Mouse (Mus musculus) gonadal fat pad, adult 2 months (tissue): ENCODE results near the gene Gm853. TPM values are rescaled to one million over a fixed set of nuclear protein-coding genes. Genes with fewer than 3 reads are reported as not detected.

Experiments
- DNase-seq: peaks from one replicate; pipeline ENCODE4 v3.0.0-alpha.2; 2012; ENCODE audit warnings: low read depth
- polyA plus RNA-seq: library from polyadenylated mRNA; depleted of rRNA; stranded (reverse); fragments of >200 nt; gene quantifications from 2 replicates; pipeline ENCODE4 v1.2.3, GENCODE M21; 2012

The Gm853 gene
- polyA plus RNA-seq, 1 experiment: not detected

- no peak for DNase-seq
Measured at GRCm38 (mm10) chr4:130215392-130215791, 6.8 kb downstream of the Gm853 start.

GRCm38 (mm10) chr4:130213857-130214256 lies 8.3 kb downstream of the Gm853 start:
- no peak for DNase-seq

- no peak for DNase-seq
Measured at GRCm38 (mm10) chr4:130213197-130213596, 9.0 kb downstream of the Gm853 start.

- no peak for DNase-seq
Measured at GRCm38 (mm10) chr4:130212421-130212820, 9.8 kb downstream of the Gm853 start.

- DNase-seq: no peak
Measured at GRCm38 (mm10) chr4:130211870-130212269, 10.3 kb downstream of the Gm853 start.

GRCm38 (mm10) chr4:130198694-130199670 lies 23.2 kb downstream of the Gm853 start:
- no peak for DNase-seq

- DNase-seq: no peak
Measured at GRCm38 (mm10) chr4:130196542-130196941, 25.7 kb downstream of the Gm853 start.

- no peak for DNase-seq
Measured at GRCm38 (mm10) chr4:130195924-130196323, 26.3 kb downstream of the Gm853 start.

- no peak for DNase-seq
Measured at GRCm38 (mm10) chr4:130192266-130192665, 29.9 kb downstream of the Gm853 start.

GRCm38 (mm10) chr4:130189606-130190005 lies 32.6 kb downstream of the Gm853 start:
- DNase-seq: no peak

- no peak for DNase-seq
Measured at GRCm38 (mm10) chr4:130188806-130189297, 33.3 kb downstream of the Gm853 start.

GRCm38 (mm10) chr4:130186891-130187290 lies 35.3 kb downstream of the Gm853 start:
- no peak for DNase-seq

- DNase-seq: no peak
Measured at GRCm38 (mm10) chr4:130186450-130186849, 35.8 kb downstream of the Gm853 start.

GRCm38 (mm10) chr4:130183879-130184278 lies 38.3 kb downstream of the Gm853 start:
- no peak for DNase-seq

- DNase-seq: no peak
Measured at GRCm38 (mm10) chr4:130183023-130183422, 39.2 kb downstream of the Gm853 start.

GRCm38 (mm10) chr4:130181886-130182285 lies 40.3 kb downstream of the Gm853 start:
- no peak for DNase-seq

- no peak for DNase-seq
Measured at GRCm38 (mm10) chr4:130180909-130181602, 41.1 kb downstream of the Gm853 start.

- DNase-seq: no peak
Measured at GRCm38 (mm10) chr4:130179876-130180275, 42.3 kb downstream of the Gm853 start.

- peak; percentile 46 for DNase-seq
Measured at GRCm38 (mm10) chr4:130177536-130177935, 44.7 kb downstream of the Gm853 start.

GRCm38 (mm10) chr4:130177087-130177486 lies 45.1 kb downstream of the Gm853 start:
- no peak for DNase-seq

- DNase-seq: no peak
Measured at GRCm38 (mm10) chr4:130176156-130176720, 46.0 kb downstream of the Gm853 start.

- DNase-seq: no peak
Measured at GRCm38 (mm10) chr4:130175072-130175711, 47.0 kb downstream of the Gm853 start, which contains the start of gene Tinagl1. Tinagl1 (minus strand) TSS chr4:130175122.
